ENCODE assay signal across 8 mouse cellular contexts in the genomic region with DNA sequence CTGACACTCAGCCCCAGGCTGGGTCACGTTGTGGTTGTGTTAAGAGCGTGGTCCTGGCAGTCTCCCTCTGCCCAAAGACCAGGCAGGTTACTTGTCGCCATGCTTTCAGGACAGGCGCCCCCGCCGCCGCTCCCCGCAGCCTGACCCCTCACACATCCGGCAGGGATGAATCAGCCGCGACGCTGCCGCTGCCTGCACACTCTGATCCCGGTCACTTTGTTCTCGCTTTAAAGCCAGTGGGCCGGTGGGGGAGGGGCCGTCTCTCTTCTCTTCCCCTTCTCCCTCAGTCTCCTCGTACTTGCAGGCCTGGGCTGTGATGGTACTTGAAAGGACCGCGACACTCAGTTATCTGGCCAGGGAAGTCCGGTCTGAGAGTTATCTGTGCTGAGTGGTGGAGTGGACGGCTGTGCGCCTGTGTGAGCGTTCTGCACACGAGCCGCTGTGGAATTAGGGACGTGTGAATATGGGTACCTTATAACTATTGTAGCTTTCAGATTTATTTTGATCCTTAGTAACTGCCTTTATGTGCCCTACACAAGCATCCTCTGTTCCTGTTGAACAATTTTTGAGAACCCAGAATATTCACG.
A peak's percentile ranks its signal among the peaks of the same experiment; 100 is the strongest.
DNase-seq lines count a peak whose midpoint lies in the region; ATAC-seq and TF ChIP-seq lines count a peak whose summit lies in the region.

No protein-coding gene starts in this region.

- peak overlapping the region; percentile 3; the same call in 1 of the 2 replicates for H3K9ac ChIP-seq in heart, embryonic 14.5 days (ENCODE audit: low read length)
- H3K9ac ChIP-seq in ES-Bruce4 (ENCODE audit: low read depth, poor library complexity, severe bottlenecking): no peak overlapping the region
- no peak overlapping the region; the same call in 1 of the 2 replicates for H3K9ac ChIP-seq in hindbrain, postnatal 0 days (replicated peaks; ENCODE audit: low read length)
- peak overlapping the region; percentile 1; the same call in 1 of the 2 replicates for H3K9ac ChIP-seq in midbrain, embryonic 15.5 days

- no peak overlapping the region for H3K27ac ChIP-seq in heart, embryonic 14.5 days (replicated peaks in 1 of 2; ENCODE audit: control insufficient read depth in 1 of 2, insufficient read depth in 1 of 2, low read depth in 2 of 2, low read length in 2 of 2)
- no peak overlapping the region for H3K27ac ChIP-seq in ES-Bruce4 (ENCODE audit: insufficient read depth, low read length)
- H3K27ac ChIP-seq in hindbrain, postnatal 0 days: peak overlapping the region; percentile 84; the same call in 1 of the 2 replicates
- peak overlapping the region; percentile 81 for H3K27ac ChIP-seq in midbrain, embryonic 15.5 days

- H3K4me1 ChIP-seq in heart, embryonic 14.5 days (ENCODE audit: control insufficient read depth in 2 of 2, insufficient read depth in 2 of 2, low read length in 2 of 2): peaks cover 6 to 30% of the 10 kb centered on the region in 2 experiments
- no peaks in the 10 kb centered on the region for H3K4me1 ChIP-seq in ES-Bruce4 (ENCODE audit: control insufficient read depth, insufficient read depth, low read length)
- peaks cover 32% of the 10 kb centered on the region; the same call in 1 of the 2 replicates for H3K4me1 ChIP-seq in hindbrain, postnatal 0 days (ENCODE audit: insufficient read depth, low read length)
- peaks cover 36% of the 10 kb centered on the region for H3K4me1 ChIP-seq in midbrain, embryonic 15.5 days

- peak overlapping the region; percentile 99 for H3K4me2 ChIP-seq in heart, embryonic 14.5 days (ENCODE audit: low read length)
- peak overlapping the region; percentile 93 for H3K4me2 ChIP-seq in hindbrain, postnatal 0 days (ENCODE audit: low read depth, low read length)
- peak overlapping the region; percentile 94 for H3K4me2 ChIP-seq in midbrain, embryonic 15.5 days

- peaks cover 14% of the 10 kb centered on the region for H3K9me3 ChIP-seq in heart, embryonic 14.5 days (ENCODE audit: control insufficient read depth, low read length)
- H3K9me3 ChIP-seq in ES-Bruce4 (replicated peaks; ENCODE audit: control insufficient read depth, insufficient read depth, low read length, poor library complexity, severe bottlenecking): peaks cover 7% of the 10 kb centered on the region
- 0 out of 2 replicates have a peak, but pooled peaks cover 3% of the 10 kb centered on the region for H3K9me3 ChIP-seq in hindbrain, postnatal 0 days (ENCODE audit: low read length)
- H3K9me3 ChIP-seq in midbrain, embryonic 15.5 days: 0 out of 2 replicates have a peak, but pooled peaks cover 6% of the 10 kb centered on the region

- WGBS in heart, embryonic 14.5 days: 4% methylated on average over 28 of the region's 28 CpGs
- WGBS in hindbrain, postnatal 0 days: 11% methylated on average over 28 of the region's 28 CpGs
- WGBS in midbrain, embryonic 15.5 days: 6% methylated on average over 27 of the region's 28 CpGs

- TF ChIP-seq POLR2A in ES-Bruce4 (IDR thresholded peaks at IDR 0.05; ENCODE audit: insufficient read depth, low read length): no peak

- no peaks in the 10 kb centered on the region for H3K36me3 ChIP-seq in heart, embryonic 14.5 days (ENCODE audit: control insufficient read depth, insufficient read depth, low read length)
- no peaks in the 10 kb centered on the region for H3K36me3 ChIP-seq in ES-Bruce4 (ENCODE audit: control insufficient read depth, insufficient read depth, low read length, poor library complexity, severe bottlenecking)
- no peaks in the 10 kb centered on the region for H3K36me3 ChIP-seq in hindbrain, postnatal 0 days (ENCODE audit: insufficient read depth, low read length)
- no peaks in the 10 kb centered on the region for H3K36me3 ChIP-seq in midbrain, embryonic 15.5 days (replicated peaks)

- no peak for DNase-seq in heart, adult 8-10 months (ENCODE audit: low spot score)
- peak; percentile 77 for DNase-seq in embryo, embryonic 10 days (ENCODE audit: low spot score)
- peak; percentile 31 for DNase-seq in hindbrain, postnatal 0 days (ENCODE audit: low spot score)
- no peak for DNase-seq in T-cell, adult 2 months (ENCODE audit: low spot score)
- no peak for DNase-seq in left cerebral cortex, adult 18-20 months (ENCODE audit: low spot score in 2 of 2)

- TF ChIP-seq CTCF in ES-Bruce4 (IDR thresholded peaks at IDR 0.05; ENCODE audit: low read depth, low read length): no peak
- TF ChIP-seq CTCF in hindbrain, postnatal 0 days (IDR thresholded peaks at IDR 0.05; ENCODE audit: low read depth): no peak

- TF ChIP-seq EP300 in ES-Bruce4 (IDR thresholded peaks at IDR 0.05; ENCODE audit: insufficient read depth, low read depth, low read length): no peak

- peaks cover 54% of the 10 kb centered on the region for H3K27me3 ChIP-seq in heart, embryonic 14.5 days (ENCODE audit: control insufficient read depth, insufficient read depth, low read length)
- H3K27me3 ChIP-seq in ES-Bruce4 (ENCODE audit: control insufficient read depth, insufficient read depth, low read length, poor library complexity, severe bottlenecking): peaks cover 25% of the 10 kb centered on the region
- H3K27me3 ChIP-seq in hindbrain, postnatal 0 days (ENCODE audit: insufficient read depth, low read length): 0 out of 2 replicates have a peak, but pooled peaks cover 7% of the 10 kb centered on the region
- 0 out of 2 replicates have a peak, but pooled peaks cover 6% of the 10 kb centered on the region for H3K27me3 ChIP-seq in midbrain, embryonic 15.5 days (replicated peaks)

- peak overlapping the region; percentile 16 to 30 for H3K4me3 ChIP-seq in heart, embryonic 14.5 days (ENCODE audit: control insufficient read depth in 1 of 2, insufficient read depth in 1 of 2, low read depth in 1 of 2, low read length in 2 of 2)
- H3K4me3 ChIP-seq in ES-Bruce4 (ENCODE audit: low read depth, low read length): peak overlapping the region; percentile 8; the same call in 1 of the 2 replicates
- no peak overlapping the region for H3K4me3 ChIP-seq in hindbrain, postnatal 0 days (ENCODE audit: low read length)
- peak overlapping the region; percentile 8; the same call in 1 of the 2 replicates for H3K4me3 ChIP-seq in midbrain, embryonic 15.5 days

- 0 out of 2 replicates have a peak, but pooled peaks have one; percentile 14 for ATAC-seq in heart, embryonic 14.5 days (ENCODE audit: insufficient number of reproducible peaks, insufficient read depth, low FRiP score, low read depth)
- ATAC-seq in hindbrain, postnatal 0 days: no peak
- peak; percentile 16; the same call in 1 of the 2 replicates for ATAC-seq in midbrain, embryonic 15.5 days (replicated peaks)

Comparison
In these comparisons a context has a peak if more than half of its experiments do, and no peak if none do; other contexts are left out.
1. H3K27ac ChIP-seq: peak in hindbrain, postnatal 0 days (single experiment) and midbrain, embryonic 15.5 days (single experiment); none in heart, embryonic 14.5 days (0 of 2) and ES-Bruce4 (single experiment).
2. H3K9ac ChIP-seq: peak in heart, embryonic 14.5 days (single experiment) and midbrain, embryonic 15.5 days (single experiment); none in ES-Bruce4 (single experiment) and hindbrain, postnatal 0 days (single experiment).
3. DNase-seq: peak in embryo, embryonic 10 days (single experiment) and hindbrain, postnatal 0 days (single experiment); none in heart, adult 8-10 months (single experiment), T-cell, adult 2 months (single experiment) and left cerebral cortex, adult 18-20 months (0 of 2).
4. Peak in every context shown above with its lines, with median percentiles within 50 percentile points of each other: H3K4me2 ChIP-seq.